Mouse (Mus musculus): ENCODE data around the gene Fcgr4. TPM values are rescaled to one million over a fixed set of nuclear protein-coding genes. Genes with fewer than 3 reads are reported as not detected.

The Fcgr4 gene
- polyA plus RNA-seq, 1 experiment: 24.3 TPM

GRCm38 (mm10) chr1:171017468-171018158, 1.1 kb upstream of the Fcgr4 start:
- peak overlapping the region; percentile 96 for H3K27ac ChIP-seq (ENCODE audit: control insufficient read depth, insufficient read depth, low read depth, low read length, poor library complexity)
- peaks cover 1% of the 10 kb centered on the region; the same call in 1 of the 2 replicates for H3K4me1 ChIP-seq (ENCODE audit: control insufficient read depth, insufficient read depth, low read length)
- peak overlapping the region; percentile 41 for H3K4me3 ChIP-seq (replicated peaks; ENCODE audit: control insufficient read depth, low read depth, low read length)
- WGBS: 41% methylated on average over 6 of the region's 6 CpGs
- no peak for TF ChIP-seq POLR2A (IDR thresholded peaks at IDR 0.05; ENCODE audit: borderline replicate concordance, control insufficient read depth, low read depth, low read length)
- TF ChIP-seq CTCF (IDR thresholded peaks at IDR 0.05; ENCODE audit: control insufficient read depth, insufficient read depth, low read length): no peak

GRCm38 (mm10) chr1:171019311-171019950, 711 bp downstream of the Fcgr4 start:
- TF ChIP-seq POLR2A (IDR thresholded peaks at IDR 0.05; ENCODE audit: borderline replicate concordance, control insufficient read depth, low read depth, low read length): no peak
- no peak for TF ChIP-seq CTCF (IDR thresholded peaks at IDR 0.05; ENCODE audit: control insufficient read depth, insufficient read depth, low read length)

GRCm38 (mm10) chr1:171031752-171032151, 13.0 kb downstream of the Fcgr4 start:
- no peak for TF ChIP-seq CTCF (IDR thresholded peaks at IDR 0.05; ENCODE audit: control insufficient read depth, insufficient read depth, low read length)
- TF ChIP-seq POLR2A (IDR thresholded peaks at IDR 0.05; ENCODE audit: borderline replicate concordance, control insufficient read depth, low read depth, low read length): no peak
- WGBS: 65% methylated on average over 3 of the region's 3 CpGs
- Histone ChIP-seq H3K4me1 (ENCODE audit: control insufficient read depth, insufficient read depth, low read length) (no peaks in the 10 kb centered on the region), H3K27ac (ENCODE audit: control insufficient read depth, insufficient read depth, low read depth, low read length, poor library complexity) (no peak overlapping the region), H3K4me3 (replicated peaks; ENCODE audit: control insufficient read depth, low read depth, low read length) (no peak overlapping the region)

More at GRCm38 (mm10) chr1:171019311-171019950, 711 bp downstream of the Fcgr4 start:
- Histone ChIP-seq H3K27ac (ENCODE audit: control insufficient read depth, insufficient read depth, low read depth, low read length, poor library complexity) (peak overlapping the region; percentile 10; the same call in 1 of the 2 replicates), H3K4me1 (ENCODE audit: control insufficient read depth, insufficient read depth, low read length) (peaks cover 1% of the 10 kb centered on the region; the same call in 1 of the 2 replicates), H3K4me3 (replicated peaks; ENCODE audit: control insufficient read depth, low read depth, low read length) (peak overlapping the region; percentile 27)
- 58% methylated on average over 7 of the region's 7 CpGs for WGBS

- Histone ChIP-seq H3K4me1 (ENCODE audit: control insufficient read depth, insufficient read depth, low read length) (no peaks in the 10 kb centered on the region), H3K4me3 (replicated peaks; ENCODE audit: control insufficient read depth, low read depth, low read length) (peak overlapping the region; percentile 61), H3K27ac (ENCODE audit: control insufficient read depth, insufficient read depth, low read depth, low read length, poor library complexity) (no peak overlapping the region)
- no peak for TF ChIP-seq POLR2A (IDR thresholded peaks at IDR 0.05; ENCODE audit: borderline replicate concordance, control insufficient read depth, low read depth, low read length)
- no peak for TF ChIP-seq CTCF (IDR thresholded peaks at IDR 0.05; ENCODE audit: control insufficient read depth, insufficient read depth, low read length)
- WGBS: 15% methylated on average over 10 of the region's 10 CpGs
These were observed 14.0 kb downstream of the Fcgr4 start for GRCm38 (mm10) chr1:171032691-171033090.

GRCm38 (mm10) chr1:171033196-171033595, 14.5 kb downstream of the Fcgr4 start:
- no peaks in the 10 kb centered on the region for H3K4me1 ChIP-seq (ENCODE audit: control insufficient read depth, insufficient read depth, low read length)
- H3K4me3 ChIP-seq (replicated peaks; ENCODE audit: control insufficient read depth, low read depth, low read length): peak overlapping the region; percentile 61
- 0 out of 2 replicates have a peak overlapping the region, but pooled peaks have one; percentile 15 for H3K27ac ChIP-seq (ENCODE audit: control insufficient read depth, insufficient read depth, low read depth, low read length, poor library complexity)
- WGBS: under 1% methylated on average over 16 of the region's 16 CpGs
- TF ChIP-seq POLR2A (IDR thresholded peaks at IDR 0.05; ENCODE audit: borderline replicate concordance, control insufficient read depth, low read depth, low read length) (no peak), CTCF (IDR thresholded peaks at IDR 0.05; ENCODE audit: control insufficient read depth, insufficient read depth, low read length) (no peak)

- H3K4me1 ChIP-seq (ENCODE audit: control insufficient read depth, insufficient read depth, low read length): no peaks in the 10 kb centered on the region
These were observed 15.0 kb downstream of the Fcgr4 start for GRCm38 (mm10) chr1:171033756-171034155.

GRCm38 (mm10) chr1:171034201-171034600, 15.5 kb downstream of the Fcgr4 start:
- Histone ChIP-seq H3K4me3 (replicated peaks; ENCODE audit: control insufficient read depth, low read depth, low read length) (no peak overlapping the region), H3K27ac (ENCODE audit: control insufficient read depth, insufficient read depth, low read depth, low read length, poor library complexity) (no peak overlapping the region), H3K4me1 (ENCODE audit: control insufficient read depth, insufficient read depth, low read length) (no peaks in the 10 kb centered on the region)
- TF ChIP-seq CTCF (IDR thresholded peaks at IDR 0.05; ENCODE audit: control insufficient read depth, insufficient read depth, low read length): no peak
- TF ChIP-seq POLR2A (IDR thresholded peaks at IDR 0.05; ENCODE audit: borderline replicate concordance, control insufficient read depth, low read depth, low read length): no peak
- WGBS: 31% methylated on average over 11 of the region's 11 CpGs

More at GRCm38 (mm10) chr1:171033756-171034155, 15.0 kb downstream of the Fcgr4 start:
- H3K27ac ChIP-seq (ENCODE audit: control insufficient read depth, insufficient read depth, low read depth, low read length, poor library complexity): no peak overlapping the region
- peak overlapping the region; percentile 61 for H3K4me3 ChIP-seq (replicated peaks; ENCODE audit: control insufficient read depth, low read depth, low read length)
- no peak for TF ChIP-seq CTCF (IDR thresholded peaks at IDR 0.05; ENCODE audit: control insufficient read depth, insufficient read depth, low read length)
- TF ChIP-seq POLR2A (IDR thresholded peaks at IDR 0.05; ENCODE audit: borderline replicate concordance, control insufficient read depth, low read depth, low read length): no peak
- WGBS: under 1% methylated on average over 20 of the region's 20 CpGs

- H3K4me3 ChIP-seq (replicated peaks; ENCODE audit: control insufficient read depth, low read depth, low read length): no peak overlapping the region
- WGBS: 57% methylated on average over 11 of the region's 11 CpGs
- TF ChIP-seq POLR2A (IDR thresholded peaks at IDR 0.05; ENCODE audit: borderline replicate concordance, control insufficient read depth, low read depth, low read length): no peak
- TF ChIP-seq CTCF (IDR thresholded peaks at IDR 0.05; ENCODE audit: control insufficient read depth, insufficient read depth, low read length): no peak
- no peak overlapping the region for H3K27ac ChIP-seq (ENCODE audit: control insufficient read depth, insufficient read depth, low read depth, low read length, poor library complexity)
- no peaks in the 10 kb centered on the region for H3K4me1 ChIP-seq (ENCODE audit: control insufficient read depth, insufficient read depth, low read length)
These were observed 16.9 kb downstream of the Fcgr4 start for GRCm38 (mm10) chr1:171035611-171036010.

All from bone marrow, adult 2 months (tissue).